Mouse (Mus musculus): Measurements from ENCODE around the gene Smc4. TPM values are rescaled to one million over a fixed set of nuclear protein-coding genes. Genes with fewer than 3 reads are reported as not detected.

Gene Smc4
- total and polyA plus RNA-seq, 3 experiments, result 98.6 to 591 (median 430) TPM

DNA sequence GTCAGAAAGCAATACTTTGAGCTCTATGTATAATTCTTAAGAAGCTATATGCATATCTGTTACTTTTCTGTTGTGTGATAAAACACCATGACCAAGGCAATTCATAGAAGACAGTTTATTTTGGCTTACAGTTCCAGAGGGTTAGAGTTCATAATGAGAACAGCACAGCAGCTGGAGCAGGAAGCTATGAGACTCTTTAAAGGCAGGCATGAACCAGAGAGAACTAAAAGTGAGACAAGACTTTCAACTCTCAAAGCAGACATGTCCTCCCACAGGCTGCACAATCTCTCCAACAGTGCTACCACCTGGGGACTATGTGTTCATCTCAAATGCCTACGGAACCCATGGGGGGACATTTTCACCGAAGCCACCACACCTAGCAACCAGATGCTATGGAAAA is 35.6 kb downstream of the Smc4 start:
- TF ChIP-seq TAL1 (conservative IDR thresholded peaks at IDR 0.05; ENCODE audit: low read depth, low read length) (no peak), POLR2AphosphoS5 (IDR thresholded peaks at IDR 0.05; ENCODE audit: insufficient replicate concordance, low read depth, low read length) (no peak), GATA2 (IDR thresholded peaks at IDR 0.05; ENCODE audit: borderline replicate concordance, low read depth, low read length) (no peak), GATA1 (IDR thresholded peaks at IDR 0.05; ENCODE audit: borderline replicate concordance, low read length) (no peak), CTCF (IDR thresholded peaks at IDR 0.05; ENCODE audit: low read depth, low read length) (no peak)
- no peaks in the 10 kb centered on the region for H3K27me3 ChIP-seq (ENCODE audit: insufficient read depth, low read length)
- ATAC-seq (ENCODE audit: extremely low read depth, insufficient number of reproducible peaks, low FRiP score, poor library complexity, severe bottlenecking), result no peak
- DNase-seq (ENCODE audit: low spot score), result no peak
- H3K9me3 ChIP-seq (replicated peaks), result no peaks in the 10 kb centered on the region
- peaks cover 44% of the 10 kb centered on the region for H3K36me3 ChIP-seq (replicated peaks)
- peaks cover 20% of the 10 kb centered on the region for H3K4me1 ChIP-seq (ENCODE audit: insufficient read depth, low read depth, low read length)
- H3K4me3 ChIP-seq (ENCODE audit: low read depth, low read length), result peak overlapping the region; percentile 28; the same call in 1 of the 2 replicates

DNA sequence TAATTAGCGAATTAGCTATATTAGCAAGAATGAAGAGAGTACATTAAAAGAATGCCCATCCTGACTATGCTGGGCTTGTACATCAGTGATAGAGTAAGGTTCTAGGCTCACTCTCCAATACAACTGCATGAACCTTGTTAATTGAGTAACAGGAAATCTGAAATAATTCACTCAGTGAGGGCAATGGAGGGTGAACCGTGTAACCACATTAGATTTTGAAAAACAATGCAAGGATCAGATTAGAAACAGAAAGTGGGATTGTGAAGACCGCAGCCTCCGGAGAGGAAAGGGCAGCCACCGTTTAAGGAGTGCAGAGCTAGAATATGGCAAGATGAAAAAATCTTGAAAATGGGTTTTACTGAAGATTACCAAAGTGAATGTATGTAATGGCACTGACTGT is 36.8 kb downstream of the Smc4 start:
- ATAC-seq (ENCODE audit: extremely low read depth, insufficient number of reproducible peaks, low FRiP score, poor library complexity, severe bottlenecking) (no peak), DNase-seq (ENCODE audit: low spot score) (no peak)
- Histone ChIP-seq H3K9me3 (replicated peaks) (no peaks in the 10 kb centered on the region), H3K4me3 (ENCODE audit: low read depth, low read length) (peak overlapping the region; percentile 57; the same call in 1 of the 2 replicates), H3K27me3 (ENCODE audit: insufficient read depth, low read length) (no peaks in the 10 kb centered on the region), H3K4me1 (ENCODE audit: insufficient read depth, low read depth, low read length) (peaks cover 28% of the 10 kb centered on the region), H3K36me3 (replicated peaks) (peaks cover 34% of the 10 kb centered on the region)
- TF ChIP-seq GATA2 (IDR thresholded peaks at IDR 0.05; ENCODE audit: borderline replicate concordance, low read depth, low read length) (no peak), CTCF (IDR thresholded peaks at IDR 0.05; ENCODE audit: low read depth, low read length) (no peak), POLR2AphosphoS5 (IDR thresholded peaks at IDR 0.05; ENCODE audit: insufficient replicate concordance, low read depth, low read length) (no peak), GATA1 (IDR thresholded peaks at IDR 0.05; ENCODE audit: borderline replicate concordance, low read length) (no peak)

DNA sequence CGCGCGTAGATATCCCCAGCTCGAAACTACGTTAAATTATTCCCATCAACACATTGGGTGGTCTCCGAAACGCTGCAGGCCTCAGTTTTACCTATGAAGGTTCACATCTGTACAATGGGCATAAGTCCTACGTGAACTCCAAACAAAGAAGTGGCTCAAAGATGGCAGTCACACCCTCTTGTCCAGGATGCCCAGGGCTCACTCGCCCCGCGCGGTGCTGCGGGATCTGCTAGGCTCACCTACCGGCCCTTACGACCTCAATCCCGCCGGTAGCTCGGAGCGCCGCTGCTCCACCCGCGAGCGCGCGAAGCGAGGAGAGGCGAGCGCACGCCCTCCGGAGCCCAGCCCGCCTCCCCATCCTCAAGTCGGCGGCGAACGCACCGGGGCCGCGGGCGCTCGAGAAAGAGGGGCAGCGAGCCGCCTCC is 39.6 kb downstream of the Smc4 start:
- Histone ChIP-seq H3K9me3 (replicated peaks) (no peaks in the 10 kb centered on the region), H3K36me3 (replicated peaks) (peaks cover 27% of the 10 kb centered on the region), H3K4me1 (ENCODE audit: insufficient read depth, low read depth, low read length) (peaks cover 37% of the 10 kb centered on the region), H3K27me3 (ENCODE audit: insufficient read depth, low read length) (no peaks in the 10 kb centered on the region), H3K4me3 (ENCODE audit: low read depth, low read length) (peak overlapping the region; percentile 95)
- TF ChIP-seq CTCF (IDR thresholded peaks at IDR 0.05; ENCODE audit: low read depth, low read length) (no peak), GATA2 (IDR thresholded peaks at IDR 0.05; ENCODE audit: borderline replicate concordance, low read depth, low read length) (no peak), TAL1 (conservative IDR thresholded peaks at IDR 0.05; ENCODE audit: low read depth, low read length) (no peak), POLR2AphosphoS5 (IDR thresholded peaks at IDR 0.05; ENCODE audit: insufficient replicate concordance, low read depth, low read length) (no peak), GATA1 (IDR thresholded peaks at IDR 0.05; ENCODE audit: borderline replicate concordance, low read length) (no peak)
- DNase-seq (ENCODE audit: low spot score), result no peak
- no peak for ATAC-seq (ENCODE audit: extremely low read depth, insufficient number of reproducible peaks, low FRiP score, poor library complexity, severe bottlenecking)

DNA sequence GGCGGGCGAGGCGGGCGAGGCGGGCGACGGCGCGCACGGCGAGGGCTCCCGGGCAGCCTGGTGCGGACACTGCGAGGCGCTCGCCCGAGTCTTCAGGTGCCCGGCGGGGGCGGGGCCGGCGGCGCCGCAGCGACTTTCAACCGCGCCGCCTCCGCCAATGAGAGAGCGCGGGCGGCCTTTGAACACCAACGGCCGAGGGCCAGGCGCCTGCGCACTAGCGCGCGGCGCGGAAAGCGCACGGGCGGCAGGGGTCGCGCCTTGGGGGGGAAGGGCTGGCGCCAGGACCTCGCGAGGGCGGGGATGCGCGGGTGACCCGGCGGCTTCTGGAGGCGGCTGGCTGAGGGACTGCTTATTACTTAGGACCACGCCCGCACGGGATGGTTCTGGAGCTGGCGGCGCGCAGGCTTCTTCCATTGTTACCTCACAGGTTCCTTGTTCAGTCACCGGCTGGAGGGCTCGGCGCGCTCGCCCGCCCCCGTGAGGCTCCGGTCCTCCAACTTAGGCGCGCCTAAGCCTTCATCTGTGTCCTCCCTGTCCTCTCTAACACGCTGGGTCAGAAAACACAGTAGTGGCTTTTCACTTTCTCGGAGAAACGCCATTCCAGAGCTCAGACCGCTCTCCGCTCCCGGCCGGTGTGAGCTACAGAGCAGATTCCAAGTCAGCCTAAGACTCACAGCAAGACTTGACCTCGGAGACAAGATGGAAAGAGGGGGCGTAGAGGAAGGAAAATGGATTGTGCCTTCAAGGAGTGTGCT is 40.3 kb downstream of the Smc4 start, which contains the start of gene Trim59:
TSS of gene Trim59 (minus strand) at position 111 of the 755 bp plus-strand sequence.
- peak; percentile 73 for ATAC-seq (ENCODE audit: extremely low read depth, insufficient number of reproducible peaks, low FRiP score, poor library complexity, severe bottlenecking)
- DNase-seq (ENCODE audit: low spot score), result peak; percentile 82
- H3K4me1 ChIP-seq (ENCODE audit: insufficient read depth, low read depth, low read length), result peaks cover 33% of the 10 kb centered on the region
- peaks cover 23% of the 10 kb centered on the region for H3K36me3 ChIP-seq (replicated peaks)
- TF ChIP-seq CTCF (IDR thresholded peaks at IDR 0.05; ENCODE audit: low read depth, low read length) (no peak), GATA2 (IDR thresholded peaks at IDR 0.05; ENCODE audit: borderline replicate concordance, low read depth, low read length) (no peak), POLR2AphosphoS5 (IDR thresholded peaks at IDR 0.05; ENCODE audit: insufficient replicate concordance, low read depth, low read length) (no peak), TAL1 (conservative IDR thresholded peaks at IDR 0.05; ENCODE audit: low read depth, low read length) (no peak), GATA1 (IDR thresholded peaks at IDR 0.05; ENCODE audit: borderline replicate concordance, low read length) (no peak)
- H3K27me3 ChIP-seq (ENCODE audit: insufficient read depth, low read length), result no peaks in the 10 kb centered on the region
- no peaks in the 10 kb centered on the region for H3K9me3 ChIP-seq (replicated peaks)
- H3K4me3 ChIP-seq (ENCODE audit: low read depth, low read length), result peak within 1 kb of the TSS; percentile 95

DNA sequence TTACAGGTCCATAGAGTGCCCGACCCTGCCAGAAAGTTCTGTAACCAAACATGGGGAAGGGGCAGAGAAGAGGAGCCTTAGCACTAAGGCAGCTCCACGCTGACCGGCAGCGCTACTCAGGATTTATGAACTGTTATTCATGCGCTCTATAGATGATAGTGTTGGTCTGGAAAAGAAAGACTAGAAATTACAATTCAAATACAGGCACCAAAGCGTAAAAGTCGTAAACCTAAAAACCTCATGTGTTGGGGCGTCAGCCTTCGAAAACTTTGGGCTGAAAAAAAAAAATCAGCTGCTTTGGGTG is 40.8 kb downstream of the Smc4 start:
- Histone ChIP-seq H3K4me3 (ENCODE audit: low read depth, low read length) (peak overlapping the region; percentile 95), H3K36me3 (replicated peaks) (peaks cover 19% of the 10 kb centered on the region), H3K4me1 (ENCODE audit: insufficient read depth, low read depth, low read length) (peaks cover 30% of the 10 kb centered on the region), H3K9me3 (replicated peaks) (no peaks in the 10 kb centered on the region), H3K27me3 (ENCODE audit: insufficient read depth, low read length) (no peaks in the 10 kb centered on the region)
- no peak for TF ChIP-seq TAL1 (conservative IDR thresholded peaks at IDR 0.05; ENCODE audit: low read depth, low read length)
- TF ChIP-seq GATA2 (IDR thresholded peaks at IDR 0.05; ENCODE audit: borderline replicate concordance, low read depth, low read length), result no peak
- TF ChIP-seq GATA1 (IDR thresholded peaks at IDR 0.05; ENCODE audit: borderline replicate concordance, low read length), result no peak
- TF ChIP-seq POLR2AphosphoS5 (IDR thresholded peaks at IDR 0.05; ENCODE audit: insufficient replicate concordance, low read depth, low read length), result no peak
- TF ChIP-seq CTCF (IDR thresholded peaks at IDR 0.05; ENCODE audit: low read depth, low read length), result no peak
- no peak for DNase-seq (ENCODE audit: low spot score)
- ATAC-seq (ENCODE audit: extremely low read depth, insufficient number of reproducible peaks, low FRiP score, poor library complexity, severe bottlenecking), result 0 out of 2 replicates have a peak, but pooled peaks have one; percentile 7

DNA sequence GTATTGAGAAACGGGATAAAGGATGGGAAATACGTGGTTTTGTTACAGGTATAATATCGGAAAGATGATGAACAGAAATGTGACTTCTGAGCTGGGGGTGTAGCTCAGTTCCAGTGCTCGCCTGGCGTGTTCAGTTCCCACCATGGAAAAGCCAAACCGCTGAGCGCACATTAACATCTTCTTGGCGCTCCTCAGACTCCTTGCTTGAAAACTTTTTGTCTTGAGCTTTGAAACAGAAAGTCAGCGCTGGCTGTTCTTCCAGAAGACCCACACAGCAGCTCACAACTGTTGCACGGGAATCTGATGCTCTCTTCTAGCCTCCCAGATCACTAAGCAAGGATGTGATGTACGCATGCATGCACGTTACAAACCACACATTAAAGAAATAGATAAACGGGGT is 41.2 kb downstream of the Smc4 start:
- no peak for ATAC-seq (ENCODE audit: extremely low read depth, insufficient number of reproducible peaks, low FRiP score, poor library complexity, severe bottlenecking)
- Histone ChIP-seq H3K27me3 (ENCODE audit: insufficient read depth, low read length) (no peaks in the 10 kb centered on the region), H3K9me3 (replicated peaks) (no peaks in the 10 kb centered on the region), H3K4me1 (ENCODE audit: insufficient read depth, low read depth, low read length) (peaks cover 27% of the 10 kb centered on the region), H3K4me3 (ENCODE audit: low read depth, low read length) (peak overlapping the region; percentile 95), H3K36me3 (replicated peaks) (peaks cover 15% of the 10 kb centered on the region)
- no peak for TF ChIP-seq GATA1 (IDR thresholded peaks at IDR 0.05; ENCODE audit: borderline replicate concordance, low read length)
- no peak for TF ChIP-seq TAL1 (conservative IDR thresholded peaks at IDR 0.05; ENCODE audit: low read depth, low read length)
- no peak for TF ChIP-seq CTCF (IDR thresholded peaks at IDR 0.05; ENCODE audit: low read depth, low read length)
- no peak for TF ChIP-seq POLR2AphosphoS5 (IDR thresholded peaks at IDR 0.05; ENCODE audit: insufficient replicate concordance, low read depth, low read length)
- TF ChIP-seq GATA2 (IDR thresholded peaks at IDR 0.05; ENCODE audit: borderline replicate concordance, low read depth, low read length), result no peak
- no peak for DNase-seq (ENCODE audit: low spot score)

Data from G1E (cell line).